Mouse (Mus musculus): ENCODE data around the gene Gm11127. TPM values are rescaled to one million over a fixed set of nuclear protein-coding genes. Genes with fewer than 3 reads are reported as not detected.
A peak's percentile ranks its signal among the peaks of the same experiment; 100 is the strongest.
"Not testable (repeated sequence)": the region's sequence is repeated elsewhere in the genome, so short reads cannot be mapped to it uniquely, and the experiment has no call there.

Gm11127 gene
- total and polyA plus RNA-seq, 3 experiments = 3.5 to 4.4 TPM; not detected in 1

DNA sequence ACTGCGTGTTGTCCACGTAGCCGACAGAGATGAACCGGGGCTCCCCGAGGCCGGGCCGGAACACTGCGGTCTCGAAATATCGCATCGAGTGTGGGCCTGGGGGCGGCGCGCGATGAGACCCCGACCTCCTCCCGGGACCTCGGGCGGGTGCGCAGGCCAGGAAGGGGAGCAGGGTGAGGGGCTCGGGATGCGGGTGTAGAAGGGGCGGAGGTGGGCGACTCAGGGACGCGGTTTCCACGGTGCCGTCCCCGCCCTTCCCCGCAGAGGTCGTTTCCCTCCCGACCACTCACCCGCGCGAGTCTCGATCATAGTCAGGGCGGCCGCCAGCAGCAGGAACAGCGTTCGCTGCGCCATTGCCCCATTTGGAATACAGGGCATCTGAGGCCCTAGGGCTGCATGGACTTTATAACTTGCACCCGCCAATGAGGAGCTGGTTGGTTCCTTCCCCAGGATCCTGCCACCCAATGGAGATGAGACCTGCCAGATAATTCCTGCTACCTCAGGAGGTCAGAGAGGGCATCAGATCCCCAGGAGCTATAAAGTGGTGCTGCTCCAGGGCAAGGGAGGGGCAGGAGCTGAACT, 25.8 kb upstream of the Gm11127 start:
- TF ChIP-seq POLR2A (IDR thresholded peaks at IDR 0.05; ENCODE audit: insufficient read depth, low read depth, low read length) (no peak), EP300 (IDR thresholded peaks at IDR 0.05; ENCODE audit: insufficient read depth, low read depth, low read length) (no peak), CTCF (IDR thresholded peaks at IDR 0.05) (no peak)

GRCm38 (mm10) chr17:36083266-36083869, 25.2 kb upstream of the Gm11127 start:
- WGBS = 1% methylated on average over 46 of the region's 46 CpGs
- intact Hi-C loops (cut with DNase I) = loop anchor here (5.0 kb wide), 1 partner anchor 104 kb away; no protein-coding TSS in a partner anchor
- no peaks in the 10 kb centered on the region for H3K4me1 ChIP-seq (ENCODE audit: control insufficient read depth, insufficient read depth, low read length)
- no peak overlapping the region for H3K27ac ChIP-seq
- H3K36me3 ChIP-seq (ENCODE audit: control insufficient read depth, insufficient read depth, low read length) = no peaks in the 10 kb centered on the region
- H3K27me3 ChIP-seq (ENCODE audit: control insufficient read depth, insufficient read depth, low read length) = peaks cover 5% of the 10 kb centered on the region; the same call in 1 of the 2 replicates
- H3K4me3 ChIP-seq = peak overlapping the region; percentile 54
- peak; percentile 40 to 42 for DNase-seq
- no peaks in the 10 kb centered on the region for H3K79me2 ChIP-seq (replicated peaks; ENCODE audit: control insufficient read depth, insufficient read depth, low read length)
- 0 out of 2 replicates have a peak overlapping the region, but pooled peaks have one; percentile 13 for H3K9ac ChIP-seq (ENCODE audit: low read depth, low read length)
- no peak for TF ChIP-seq CTCF (IDR thresholded peaks at IDR 0.05)
- TF ChIP-seq POLR2A (IDR thresholded peaks at IDR 0.05; ENCODE audit: insufficient read depth, low read depth, low read length) = no peak

More for the DNA sequence above, 25.8 kb upstream of the Gm11127 start:
- no peak overlapping the region for H3K27ac ChIP-seq
- intact Hi-C loops (cut with DNase I) = loop anchor here (5.0 kb wide), 1 partner anchor 103 kb away; no protein-coding TSS in a partner anchor
- H3K79me2 ChIP-seq (replicated peaks; ENCODE audit: control insufficient read depth, insufficient read depth, low read length) = no peaks in the 10 kb centered on the region
- H3K27me3 ChIP-seq (ENCODE audit: control insufficient read depth, insufficient read depth, low read length) = peaks cover 5% of the 10 kb centered on the region; the same call in 1 of the 2 replicates
- H3K9ac ChIP-seq (ENCODE audit: low read depth, low read length) = peak overlapping the region; percentile 34
- H3K4me3 ChIP-seq = peak overlapping the region; percentile 54
- no peaks in the 10 kb centered on the region for H3K4me1 ChIP-seq (ENCODE audit: control insufficient read depth, insufficient read depth, low read length)
- WGBS = under 1% methylated on average over 42 of the region's 42 CpGs
- no peak for DNase-seq
- no peaks in the 10 kb centered on the region for H3K36me3 ChIP-seq (ENCODE audit: control insufficient read depth, insufficient read depth, low read length)

DNA sequence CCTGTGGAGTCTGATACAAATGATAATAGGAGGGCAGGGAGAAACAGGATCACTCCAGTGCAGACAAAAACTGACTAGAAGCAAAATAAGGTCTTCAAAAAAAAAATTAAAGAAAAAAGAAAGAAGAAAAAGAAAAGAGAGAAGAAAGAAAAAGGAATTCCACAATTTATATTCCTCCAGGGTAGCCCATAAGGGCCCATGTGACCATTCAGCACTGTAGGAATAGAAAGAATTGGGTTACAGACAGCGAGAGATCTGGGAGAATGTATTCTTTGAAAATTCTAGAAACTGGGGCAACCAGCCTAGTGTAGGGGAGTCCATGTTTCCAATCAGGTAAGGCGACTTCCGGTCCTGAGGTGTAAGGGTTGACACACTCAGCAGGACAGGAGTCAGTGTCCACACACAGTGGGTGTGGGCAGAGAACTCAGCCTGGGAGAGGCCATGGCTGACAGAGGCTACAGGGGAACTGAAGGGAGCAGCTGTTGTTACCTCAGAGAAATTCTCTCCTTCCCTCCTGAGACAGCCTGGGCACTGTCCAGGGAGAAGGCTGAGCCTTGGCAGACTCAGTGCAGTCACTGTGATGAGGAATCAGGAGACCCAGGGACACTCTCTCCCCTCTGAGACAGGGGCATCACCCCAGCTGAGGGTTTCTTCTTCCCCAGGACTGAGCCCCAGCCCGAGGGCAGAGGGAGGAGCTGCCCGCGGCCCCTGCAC, 24.5 kb upstream of the Gm11127 start:
- not testable (repeated sequence) for H3K27me3 ChIP-seq (ENCODE audit: control insufficient read depth, insufficient read depth, low read length); H3K79me2 ChIP-seq (replicated peaks; ENCODE audit: control insufficient read depth, insufficient read depth, low read length); H3K9ac ChIP-seq (ENCODE audit: low read depth, low read length); DNase-seq; H3K4me1 ChIP-seq (ENCODE audit: control insufficient read depth, insufficient read depth, low read length); H3K27ac ChIP-seq; H3K36me3 ChIP-seq (ENCODE audit: control insufficient read depth, insufficient read depth, low read length)
- intact Hi-C loops (cut with DNase I) = loop anchor here (5.0 kb wide), 1 partner anchor 105 kb away; no protein-coding TSS in a partner anchor
- 29% methylated on average over 6 of the region's 6 CpGs for WGBS
- peak overlapping the region; percentile 54; the same call in 1 of the 2 replicates for H3K4me3 ChIP-seq

- not testable (repeated sequence) for H3K79me2 ChIP-seq (replicated peaks; ENCODE audit: control insufficient read depth, insufficient read depth, low read length); H3K27ac ChIP-seq; H3K4me1 ChIP-seq (ENCODE audit: control insufficient read depth, insufficient read depth, low read length); H3K4me3 ChIP-seq; H3K9ac ChIP-seq (ENCODE audit: low read depth, low read length); H3K36me3 ChIP-seq (ENCODE audit: control insufficient read depth, insufficient read depth, low read length); DNase-seq; H3K27me3 ChIP-seq (ENCODE audit: control insufficient read depth, insufficient read depth, low read length)
- intact Hi-C loops (cut with DNase I) = loop anchor here (5.0 kb wide), 1 partner anchor 105 kb away; no protein-coding TSS in a partner anchor
These were observed 23.7 kb upstream of the Gm11127 start for GRCm38 (mm10) chr17:36081901-36082300.

- Histone ChIP-seq H3K79me2 (replicated peaks; ENCODE audit: control insufficient read depth, insufficient read depth, low read length) (no peaks in the 10 kb centered on the region), H3K4me3 (no peak overlapping the region), H3K27me3 (ENCODE audit: control insufficient read depth, insufficient read depth, low read length) (no peaks in the 10 kb centered on the region), H3K36me3 (ENCODE audit: control insufficient read depth, insufficient read depth, low read length) (no peaks in the 10 kb centered on the region), H3K27ac (no peak overlapping the region), H3K9ac (ENCODE audit: low read depth, low read length) (no peak overlapping the region), H3K4me1 (ENCODE audit: control insufficient read depth, insufficient read depth, low read length) (no peaks in the 10 kb centered on the region)
- TF ChIP-seq CTCF (IDR thresholded peaks at IDR 0.05) = peak; percentile 89
- 0 out of 2 replicates have a peak, but pooled peaks have one; percentile 35 for TF ChIP-seq EP300 (IDR thresholded peaks at IDR 0.05; ENCODE audit: insufficient read depth, low read depth, low read length)
- no peak for TF ChIP-seq POLR2A (IDR thresholded peaks at IDR 0.05; ENCODE audit: insufficient read depth, low read depth, low read length)
- WGBS = 12% methylated on average over 2 of the region's 2 CpGs
- intact Hi-C loops (cut with DNase I) = loop anchor here (10.0 kb wide), 3 partner anchors 74 to 134 kb away; partner anchors contain the start of gene H2-T3
- peak; percentile 80 to 81 for DNase-seq
These were observed 2.7 kb upstream of the Gm11127 start for GRCm38 (mm10) chr17:36060829-36061228.

DNA sequence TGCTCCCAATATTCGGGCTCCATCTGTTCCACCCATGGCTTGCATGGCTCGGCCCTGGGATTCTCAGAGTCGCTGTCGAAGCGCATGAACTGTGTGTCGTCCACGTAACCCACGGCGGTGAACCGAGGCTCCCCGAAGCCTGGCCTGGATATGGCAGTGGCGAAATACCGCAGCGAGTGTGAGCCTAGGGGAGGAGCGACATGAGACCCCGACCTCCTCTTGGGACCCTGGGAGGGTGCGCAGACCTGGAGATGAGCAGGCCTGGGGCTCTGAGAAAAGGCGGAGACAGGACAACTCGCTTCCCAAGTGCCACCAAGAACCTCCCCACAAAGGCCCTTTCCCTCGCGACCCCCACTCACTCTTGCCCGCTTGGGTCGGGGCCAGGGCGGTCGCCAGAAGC, 244 bp downstream of the Gm11127 start:
- H3K27ac ChIP-seq; intact Hi-C loops (cut with DNase I); H3K4me3 ChIP-seq; DNase-seq; H3K27me3 ChIP-seq (ENCODE audit: control insufficient read depth, insufficient read depth, low read length); H3K4me1 ChIP-seq (ENCODE audit: control insufficient read depth, insufficient read depth, low read length); H3K79me2 ChIP-seq (replicated peaks; ENCODE audit: control insufficient read depth, insufficient read depth, low read length); H3K36me3 ChIP-seq (ENCODE audit: control insufficient read depth, insufficient read depth, low read length); H3K9ac ChIP-seq (ENCODE audit: low read depth, low read length): not testable (repeated sequence)
- WGBS = 86% methylated on average over 25 of the region's 25 CpGs
